Mouse (Mus musculus) myocyte (in vitro differentiated cells): Measurements from ENCODE around the gene Plekhh3. TPM values are rescaled to one million over a fixed set of nuclear protein-coding genes. Genes with fewer than 3 reads are reported as not detected.

ENCODE experiments used
- H3K27me3 ChIP-seq: one replicate; pipeline ENCODE4 v1.6.1; 2011; ENCODE audit not compliant: control insufficient read depth, insufficient read depth, insufficient read length
- H3K36me3 ChIP-seq: one replicate; pipeline ENCODE4 v1.6.1; 2011; ENCODE audit not compliant: control insufficient read depth, insufficient read depth
- H3K4me2 ChIP-seq: one replicate; pipeline ENCODE4 v1.6.1; 2011; ENCODE audit warnings: low read depth, control low read depth
- H3K4me3 ChIP-seq: one replicate; pipeline ENCODE4 v1.5.1; 2011; ENCODE audit warnings: mild to moderate bottlenecking, control low read depth, moderate library complexity
- H3K79me2 ChIP-seq: one replicate; pipeline ENCODE4 v1.6.1; 2011; ENCODE audit not compliant: control insufficient read depth, insufficient read depth
- H3ac ChIP-seq: one replicate; pipeline ENCODE4 v1.6.1; 2011; ENCODE audit not compliant: control insufficient read depth, insufficient read length
- CEBPB ChIP-seq: IDR thresholded peaks from 2 replicates; pipeline ENCODE4 v1.6.1; 2011; ENCODE audit warnings: mild to moderate bottlenecking, moderate library complexity; ENCODE audit not compliant: poor library complexity, insufficient read depth, severe bottlenecking
- E2F4 ChIP-seq: IDR thresholded peaks from one replicate; pipeline ENCODE4 v1.6.1; 2011; ENCODE audit warnings: mild to moderate bottlenecking, control low read depth, moderate library complexity; ENCODE audit not compliant: insufficient read depth
- MAX ChIP-seq: IDR thresholded peaks from one replicate; pipeline ENCODE4 v1.6.1; 2011; ENCODE audit warnings: low read depth, mild to moderate bottlenecking, control low read depth
- MYOD1 ChIP-seq, 3 experiments: IDR thresholded peaks; one replicate each; pipeline ENCODE4 v1.6.1; 2011; ENCODE audit warnings: control low read depth in 2 of 3, low read depth in 2 of 3, mild to moderate bottlenecking in 2 of 3, moderate library complexity in 1 of 3; ENCODE audit not compliant: insufficient read length in 2 of 3, control insufficient read depth in 1 of 3
- MYOG ChIP-seq, 3 experiments: IDR thresholded peaks; one replicate each; pipeline ENCODE4 v1.6.1; 2011; ENCODE audit warnings: control low read depth in 2 of 3, low read depth in 2 of 3, mild to moderate bottlenecking in 2 of 3; ENCODE audit not compliant: insufficient read length in 2 of 3, control insufficient read depth in 1 of 3, insufficient read depth in 1 of 3
- POLR2A ChIP-seq: IDR thresholded peaks from one replicate; pipeline ENCODE4 v1.6.1; 2011; ENCODE audit warnings: low read depth, mild to moderate bottlenecking, control low read depth, moderate library complexity; ENCODE audit not compliant: insufficient read length
- POLR2AphosphoS2 ChIP-seq: IDR thresholded peaks from one replicate; pipeline ENCODE4 v1.6.1; 2011; ENCODE audit warnings: low read depth, control low read depth; ENCODE audit not compliant: insufficient read length
- REST ChIP-seq: IDR thresholded peaks from one replicate; pipeline ENCODE4 v1.6.1; 2011; ENCODE audit warnings: mild to moderate bottlenecking, control low read depth, moderate library complexity; ENCODE audit not compliant: insufficient read depth, insufficient read length
- SRF ChIP-seq: IDR thresholded peaks from one replicate; pipeline ENCODE4 v1.6.1; 2011; ENCODE audit warnings: low read depth; ENCODE audit not compliant: control insufficient read depth, insufficient read length
- TCF12 ChIP-seq: IDR thresholded peaks from one replicate; pipeline ENCODE4 v1.6.1; 2011; ENCODE audit warnings: mild to moderate bottlenecking, control low read depth; ENCODE audit not compliant: poor library complexity, insufficient read depth, severe bottlenecking
- TCF3 ChIP-seq: IDR thresholded peaks from one replicate; pipeline ENCODE4 v1.6.1; 2011; ENCODE audit warnings: low read depth, control low read depth; ENCODE audit not compliant: insufficient read length
- USF1 ChIP-seq: IDR thresholded peaks from one replicate; pipeline ENCODE4 v1.6.1; 2011; ENCODE audit warnings: low read depth, mild to moderate bottlenecking, control low read depth, moderate library complexity
- polyA plus RNA-seq: library from polyadenylated mRNA; unstranded; fragments of >200 nt; fragmentation: generic; extraction: Trizol; gene quantifications from one replicate; pipeline ENCODE4 v1.2.1, GENCODE M21; 2012; ENCODE audit warnings: missing spikeins

The Plekhh3 gene
- polyA plus RNA-seq, 1 experiment = 53.6 TPM

DNA sequence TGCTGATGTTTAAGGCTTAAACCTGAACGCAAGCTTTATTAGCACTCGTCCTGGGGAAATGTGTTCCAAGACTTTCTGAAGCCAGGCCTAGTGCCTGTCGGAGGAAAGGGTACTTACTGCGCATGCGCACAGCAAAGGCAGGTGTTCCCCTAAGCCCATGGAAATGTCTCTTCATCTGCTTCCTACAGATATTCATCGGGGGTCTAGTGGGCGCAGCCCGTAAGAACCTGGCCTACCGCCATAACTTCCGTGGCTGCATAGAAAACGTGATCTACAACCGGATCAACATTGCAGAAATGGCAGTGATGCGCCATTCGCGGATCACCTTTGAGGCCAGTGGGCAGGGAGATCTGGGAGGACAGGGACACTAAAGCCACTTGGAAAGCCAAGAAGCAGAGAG, 8.2 kb upstream of the Plekhh3 start:
- Histone ChIP-seq H3ac (no peak overlapping the region), H3K79me2 (no peaks in the 10 kb centered on the region), H3K27me3 (no peaks in the 10 kb centered on the region), H3K4me3 (no peak overlapping the region), H3K36me3 (no peaks in the 10 kb centered on the region), H3K4me2 (no peak overlapping the region)
- TF ChIP-seq TCF12 = no peak
- TF ChIP-seq MYOD1 (IDR thresholded peaks at IDR 0.05; ENCODE audit: control insufficient read depth in 1 of 3, insufficient read length in 2 of 3, low read depth in 2 of 3) = no peak
- TF ChIP-seq REST = no peak
- TF ChIP-seq USF1 = no peak
- TF ChIP-seq CEBPB = no peak
- TF ChIP-seq E2F4 = no peak
- no peak for TF ChIP-seq TCF3
- no peak for TF ChIP-seq POLR2A
- TF ChIP-seq MAX = no peak
- no peak for TF ChIP-seq MYOG (IDR thresholded peaks at IDR 0.05; ENCODE audit: control insufficient read depth in 1 of 3, insufficient read depth in 1 of 3, insufficient read length in 2 of 3, low read depth in 2 of 3)
- TF ChIP-seq SRF = no peak
- TF ChIP-seq POLR2AphosphoS2 = no peak

DNA sequence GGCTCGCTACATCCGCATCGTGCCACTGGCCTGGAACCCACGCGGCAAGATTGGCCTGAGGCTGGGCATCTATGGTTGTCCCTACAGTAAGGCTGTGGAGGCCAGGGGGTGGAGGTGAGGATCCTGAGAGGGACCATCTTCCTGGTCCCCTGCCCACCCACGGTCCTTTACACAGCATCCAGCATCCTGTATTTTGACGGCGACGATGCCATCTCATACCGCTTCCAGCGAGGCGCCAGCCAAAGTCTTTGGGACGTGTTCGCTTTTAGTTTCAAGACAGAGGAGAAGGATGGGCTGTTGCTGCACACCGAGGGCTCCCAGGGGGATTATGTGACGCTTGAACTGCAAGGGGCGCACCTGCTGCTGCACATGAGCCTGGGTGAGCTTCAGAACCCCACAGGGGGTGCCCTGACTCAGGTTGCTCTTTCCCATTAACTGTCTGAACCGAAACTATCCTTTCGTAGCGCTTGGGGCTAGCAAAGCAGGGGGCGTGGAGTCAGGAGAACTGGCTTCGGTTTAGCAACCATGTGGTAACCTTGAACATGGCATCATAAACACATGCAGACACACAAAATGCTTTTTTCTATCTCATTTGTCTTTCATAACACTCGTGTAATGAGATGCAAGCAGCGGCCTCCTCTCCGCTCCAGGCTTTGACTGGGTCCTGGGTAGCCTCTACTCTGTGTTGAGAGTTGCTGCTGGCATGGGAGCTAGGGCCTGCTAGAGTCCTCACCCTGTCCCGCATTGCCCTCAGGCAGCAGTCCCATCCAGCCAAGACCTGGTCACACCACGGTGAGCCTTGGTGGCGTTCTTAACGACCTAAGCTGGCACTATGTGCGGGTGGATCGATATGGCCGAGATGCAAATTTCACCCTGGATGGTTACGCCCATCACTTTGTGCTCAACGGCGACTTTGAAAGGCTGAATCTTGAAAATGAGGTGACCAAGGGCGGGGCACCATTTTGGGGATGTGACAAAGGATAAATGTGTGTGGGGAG, 7.2 kb upstream of the Plekhh3 start:
- Histone ChIP-seq H3K4me3 (no peak overlapping the region), H3K79me2 (no peaks in the 10 kb centered on the region), H3K27me3 (no peaks in the 10 kb centered on the region), H3ac (no peak overlapping the region), H3K4me2 (no peak overlapping the region), H3K36me3 (no peaks in the 10 kb centered on the region)
- TF ChIP-seq POLR2A = no peak
- no peak for TF ChIP-seq CEBPB
- TF ChIP-seq MYOG (IDR thresholded peaks at IDR 0.05; ENCODE audit: control insufficient read depth in 1 of 3, insufficient read depth in 1 of 3, insufficient read length in 2 of 3, low read depth in 2 of 3) = no peak
- no peak for TF ChIP-seq REST
- TF ChIP-seq TCF12 = no peak
- no peak for TF ChIP-seq E2F4
- no peak for TF ChIP-seq USF1
- no peak for TF ChIP-seq MYOD1 (IDR thresholded peaks at IDR 0.05; ENCODE audit: control insufficient read depth in 1 of 3, insufficient read length in 2 of 3, low read depth in 2 of 3)
- TF ChIP-seq SRF = no peak
- TF ChIP-seq MAX = no peak
- TF ChIP-seq POLR2AphosphoS2 = no peak
- TF ChIP-seq TCF3 = no peak

DNA sequence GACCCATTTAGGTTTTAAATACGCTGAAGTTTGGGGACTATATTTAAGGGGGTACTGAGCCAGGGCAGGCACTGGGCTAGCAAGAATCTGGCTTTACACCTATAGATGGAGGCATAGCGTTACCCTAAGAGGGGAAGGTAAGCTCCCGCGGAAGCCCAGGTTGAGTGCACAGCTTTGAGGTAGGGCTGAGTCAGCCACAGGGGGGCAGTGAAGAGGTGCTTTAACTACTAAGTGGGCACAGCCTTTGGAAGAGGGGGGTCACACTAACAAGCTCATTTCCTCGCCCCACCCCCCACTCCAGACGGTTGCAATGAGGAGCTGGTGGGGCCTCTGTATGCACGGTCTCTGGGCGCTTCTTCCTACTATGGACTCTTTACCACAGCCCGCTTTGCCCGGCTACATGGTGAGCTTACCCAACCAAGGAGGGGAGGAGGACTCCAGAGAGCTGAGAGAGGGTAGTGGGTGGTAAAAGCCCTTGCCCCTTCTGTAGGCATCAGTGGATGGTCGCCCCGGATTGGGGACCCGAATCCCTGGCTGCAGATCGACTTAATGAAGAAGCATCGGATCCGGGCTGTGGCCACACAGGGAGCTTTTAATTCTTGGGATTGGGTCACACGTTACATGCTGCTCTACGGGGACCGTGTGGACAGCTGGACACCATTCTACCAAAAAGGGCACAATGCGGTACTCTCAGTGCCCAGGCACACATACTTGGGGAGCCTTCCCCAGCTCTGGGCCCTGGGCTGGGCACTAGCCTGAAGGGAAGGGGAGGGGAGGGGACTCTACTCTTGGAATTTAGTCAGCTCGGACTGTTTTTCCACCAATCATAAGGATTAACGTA, 6.0 kb upstream of the Plekhh3 start:
- no peak overlapping the region for H3K4me3 ChIP-seq
- no peaks in the 10 kb centered on the region for H3K27me3 ChIP-seq
- TF ChIP-seq POLR2AphosphoS2 = no peak
- no peak for TF ChIP-seq SRF
- no peak for TF ChIP-seq TCF3
- TF ChIP-seq POLR2A = no peak
- TF ChIP-seq MYOG (IDR thresholded peaks at IDR 0.05; ENCODE audit: control insufficient read depth in 1 of 3, insufficient read depth in 1 of 3, insufficient read length in 2 of 3, low read depth in 2 of 3) = no peak
- no peak overlapping the region for H3ac ChIP-seq
- H3K4me2 ChIP-seq = peak overlapping the region; percentile 87
- H3K79me2 ChIP-seq = no peaks in the 10 kb centered on the region
- H3K36me3 ChIP-seq = no peaks in the 10 kb centered on the region

DNA sequence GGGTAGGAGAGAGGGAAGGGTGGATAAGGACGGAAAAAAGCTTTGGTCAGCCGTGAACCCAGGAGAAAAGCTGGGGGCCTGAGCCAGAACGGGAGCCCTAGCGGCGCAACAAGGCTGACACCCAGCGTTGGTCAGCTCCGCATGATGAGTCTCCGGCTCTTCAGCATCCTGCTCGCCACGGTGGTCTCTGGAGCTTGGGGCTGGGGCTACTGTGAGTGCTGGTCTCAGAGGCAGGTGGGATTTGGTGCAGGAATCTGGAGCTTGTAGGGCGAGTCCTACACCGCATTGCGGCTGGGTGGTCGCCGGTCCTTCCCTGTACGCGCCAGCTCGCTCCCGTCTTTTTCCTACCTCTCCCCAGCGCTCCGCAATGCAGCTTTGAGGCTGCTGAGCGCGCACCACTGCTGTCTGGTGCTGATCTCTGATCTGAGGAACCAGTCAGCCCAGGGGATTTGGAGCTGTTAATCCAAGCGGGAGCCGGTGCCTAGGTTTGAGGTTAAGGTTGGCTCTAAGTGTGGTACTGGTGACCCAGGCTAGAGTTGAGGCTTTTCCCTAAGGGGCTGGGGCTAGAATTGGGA, 5.1 kb upstream of the Plekhh3 start:
- no peaks in the 10 kb centered on the region for H3K36me3 ChIP-seq
- H3K27me3 ChIP-seq = no peaks in the 10 kb centered on the region
- no peak overlapping the region for H3ac ChIP-seq
- no peak overlapping the region for H3K4me3 ChIP-seq
- TF ChIP-seq MYOD1 (IDR thresholded peaks at IDR 0.05; ENCODE audit: control insufficient read depth in 1 of 3, insufficient read length in 2 of 3, low read depth in 2 of 3) (no peak), USF1 (no peak), MYOG (IDR thresholded peaks at IDR 0.05; ENCODE audit: control insufficient read depth in 1 of 3, insufficient read depth in 1 of 3, insufficient read length in 2 of 3, low read depth in 2 of 3) (no peak), TCF12 (no peak), SRF (no peak), REST (no peak), E2F4 (no peak), POLR2A (no peak), MAX (no peak), TCF3 (no peak), CEBPB (no peak), POLR2AphosphoS2 (no peak)
- peak overlapping the region; percentile 87 for H3K4me2 ChIP-seq
- no peaks in the 10 kb centered on the region for H3K79me2 ChIP-seq
